Mouse (Mus musculus): ENCODE measurements at regions not wholly inside any gene's neighbourhood (a gene's known extent, or its start where the extent isn't known, plus 50 kb on each side); places are given as distances from the start of the nearest gene placed in this dataset.

- no peak for TF ChIP-seq POLR2A (IDR thresholded peaks at IDR 0.05; ENCODE audit: borderline replicate concordance, extremely low read depth, insufficient read depth, insufficient read length, poor library complexity, severe bottlenecking)
- TF ChIP-seq CTCF (IDR thresholded peaks at IDR 0.05; ENCODE audit: borderline replicate concordance, extremely low read depth, insufficient read depth, insufficient read length): no peak
Observed at GRCm38 (mm10) chr13:86097836-86098235, 51.1 kb upstream of the Cox7c start.

Measured in brain, embryonic 14.5 days (tissue).